Mouse (Mus musculus) lung, embryonic 14.5 days (tissue): ENCODE measurements around the gene Smarca1. TPM values are rescaled to one million over a fixed set of nuclear protein-coding genes. Genes with fewer than 3 reads are reported as not detected.

ENCODE experiments used
- ATAC-seq: fragments of 200-750 bp; cut with Nextera tagmentation; 2 replicates; pipeline ENCODE4 v1.8.0; 2017; ENCODE audit warnings: mild to moderate bottlenecking, moderate TSS enrichment, moderate library complexity; ENCODE audit not compliant: insufficient read depth
- DNase-seq: peaks from one replicate; pipeline ENCODE4 v3.0.0-alpha.2; 2015
- H3K27ac ChIP-seq: fragments of 300-500 bp; sonication (generic); 2 replicates; pipeline ENCODE4 v1.5.1; 2014; ENCODE audit warnings: low read depth, mild to moderate bottlenecking, moderate library complexity
- H3K27me3 ChIP-seq: fragments of 300-500 bp; sonication (generic); 2 replicates; pipeline ENCODE4 v1.6.1; 2014; ENCODE audit warnings: low read length, control low read depth; ENCODE audit not compliant: insufficient read depth
- H3K36me3 ChIP-seq: fragments of 300-500 bp; sonication (generic); 2 replicates; pipeline ENCODE4 v1.6.1; 2014; ENCODE audit warnings: control low read depth; ENCODE audit not compliant: insufficient read depth
- H3K4me1 ChIP-seq: fragments of 300-500 bp; sonication (generic); 2 replicates; pipeline ENCODE4 v1.6.1; 2014; ENCODE audit warnings: antibody characterized with exemption, control low read depth; ENCODE audit not compliant: insufficient read depth
- H3K4me2 ChIP-seq: fragments of 300-500 bp; sonication (generic); 2 replicates; pipeline ENCODE4 v1.6.1; 2014; ENCODE audit warnings: mild to moderate bottlenecking
- H3K4me3 ChIP-seq: fragments of 300-500 bp; sonication (generic); 2 replicates; pipeline ENCODE4 v1.5.1; 2014; ENCODE audit warnings: low read depth, low read length
- H3K9ac ChIP-seq: fragments of 300-500 bp; sonication (generic); 2 replicates; pipeline ENCODE4 v1.6.1; 2014
- H3K9me3 ChIP-seq: fragments of 300-500 bp; sonication (generic); 2 replicates; pipeline ENCODE4 v1.6.1; 2016; ENCODE audit warnings: low read depth, low read length, control low read depth
- CTCF ChIP-seq: IDR thresholded peaks from 2 replicates; pipeline ENCODE4 v1.5.1; 2016; ENCODE audit warnings: antibody characterized with exemption, low read depth
- WGBS: fragments of 180-500 bp; shearing (Covaris S2); extraction: QIAGEN DNeasy Blood & Tissue Kit; methylation state at CpG from one replicate; pipeline ENCODE4 v1.1.7; 2014; 5-methylcytosine and 5-hydroxymethylcytosine counted together
- polyA plus RNA-seq: library from polyadenylated mRNA; unstranded; fragments of >200 nt; fragmentation: Nextera tagmentation; extraction: Ambion mirVana; gene quantifications from 2 replicates; pipeline ENCODE4 v1.2.1, GENCODE M21; 2014

Gene Smarca1
- polyA plus RNA-seq, 1 experiment from 2014 or later = 29.9 TPM

DNA sequence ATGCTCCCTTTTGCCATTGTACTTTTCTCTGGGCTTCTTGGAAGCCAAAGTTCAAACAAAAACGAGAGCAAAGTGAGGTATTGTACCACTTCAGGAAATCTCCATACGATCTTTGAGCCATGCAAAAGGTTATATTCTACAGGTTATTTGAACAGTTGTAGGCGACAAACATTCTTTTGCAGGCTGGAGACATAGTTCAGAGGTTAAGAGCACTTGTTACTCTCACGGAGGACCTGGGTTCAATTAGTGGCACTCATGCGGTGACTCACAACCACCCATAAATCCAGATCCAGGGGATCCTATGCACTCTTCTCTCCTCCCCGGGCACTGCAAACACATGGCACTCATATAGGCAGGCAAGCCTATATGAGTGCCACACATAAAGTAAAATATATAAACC, 10.0 kb downstream of the Smarca1 start:
- WGBS = 69% methylated on average over 6 of the region's 6 CpGs
- H3K4me2 ChIP-seq = no peak overlapping the region
- ATAC-seq (no peak), DNase-seq (peak; percentile 4)
- H3K4me3 ChIP-seq = no peak overlapping the region
- no peak overlapping the region for H3K9ac ChIP-seq
- H3K4me1 ChIP-seq = no peaks in the 10 kb centered on the region
- H3K9me3 ChIP-seq = no peaks in the 10 kb centered on the region
- H3K36me3 ChIP-seq = 0 out of 2 replicates have a peak, but pooled peaks cover 3% of the 10 kb centered on the region
- H3K27ac ChIP-seq = no peak overlapping the region
- no peaks in the 10 kb centered on the region for H3K27me3 ChIP-seq
- TF ChIP-seq CTCF = no peak

DNA sequence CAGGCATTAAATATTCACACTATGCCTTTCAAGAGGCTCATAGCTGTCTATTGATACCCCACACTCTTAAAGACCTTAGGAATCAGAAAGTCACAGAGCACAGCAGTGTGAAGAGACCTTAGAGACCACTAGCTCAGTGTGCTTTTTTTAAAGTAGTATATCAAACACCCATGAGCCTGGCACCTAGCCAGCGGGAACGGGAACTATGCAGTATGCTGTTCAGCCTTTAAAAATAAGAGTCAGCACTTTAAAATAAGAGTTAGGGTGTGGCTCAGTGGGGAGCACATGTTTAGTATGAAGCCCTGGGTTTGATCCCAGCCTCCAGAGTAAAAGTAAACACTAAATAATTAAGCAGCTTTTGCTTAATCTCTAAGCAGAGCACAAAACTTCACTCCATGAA, 12.7 kb downstream of the Smarca1 start:
- Histone ChIP-seq H3K36me3 (0 out of 2 replicates have a peak, but pooled peaks cover 3% of the 10 kb centered on the region), H3K27me3 (no peaks in the 10 kb centered on the region), H3K4me1 (no peaks in the 10 kb centered on the region), H3K9me3 (no peaks in the 10 kb centered on the region), H3K27ac (no peak overlapping the region), H3K4me2 (no peak overlapping the region), H3K4me3 (no peak overlapping the region), H3K9ac (no peak overlapping the region)
- ATAC-seq (peak; percentile 80; the same call in 1 of the 2 replicates), DNase-seq (peak; percentile 86)
- TF ChIP-seq CTCF = no peak
- WGBS = 12% methylated on average over 2 of the region's 2 CpGs

DNA sequence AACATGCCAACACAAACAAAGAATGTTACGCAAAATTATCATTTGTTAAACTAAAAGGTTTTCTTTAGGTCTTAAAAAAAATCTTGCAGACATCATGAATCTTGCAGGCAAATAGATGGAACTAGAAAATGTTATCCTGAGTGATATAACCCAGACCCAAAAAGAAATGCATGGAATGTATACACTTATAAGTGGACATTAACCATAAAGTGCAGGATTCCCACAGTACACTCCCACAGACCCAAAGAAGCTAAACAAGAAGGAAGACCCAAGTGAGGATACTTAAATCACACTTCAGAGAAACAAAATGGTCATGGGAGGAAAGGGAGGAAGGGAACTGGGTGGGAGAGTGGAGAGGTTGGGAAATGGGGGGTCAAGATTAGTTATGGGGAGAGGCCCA, 34.2 kb downstream of the Smarca1 start:
- Histone ChIP-seq H3K27me3 (no peaks in the 10 kb centered on the region), H3K4me1 (no peaks in the 10 kb centered on the region), H3K9me3 (no peaks in the 10 kb centered on the region), H3K4me3 (no peak overlapping the region), H3K4me2 (no peak overlapping the region), H3K27ac (no peak overlapping the region), H3K36me3 (no peaks in the 10 kb centered on the region), H3K9ac (no peak overlapping the region)
- no peak for TF ChIP-seq CTCF
- 81% methylated on average over 1 of the region's 1 CpGs for WGBS
- DNase-seq (no peak), ATAC-seq (no peak)

DNA sequence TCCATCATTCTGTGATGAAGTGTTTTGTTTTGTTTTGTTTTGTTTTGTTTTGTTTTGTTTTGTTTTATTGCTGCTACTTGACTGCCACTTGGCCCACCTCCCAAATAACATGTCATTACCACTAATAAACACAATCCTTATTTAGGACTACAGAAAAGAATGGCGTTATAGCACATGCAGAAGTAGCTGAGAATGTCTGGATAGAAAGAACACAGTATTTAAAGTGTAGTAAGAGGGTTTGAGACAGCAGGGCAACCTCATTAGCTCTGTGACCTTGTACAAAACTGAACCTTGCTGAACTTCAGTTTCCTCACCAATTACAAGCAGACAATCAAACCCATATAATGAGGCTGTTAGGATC, 57.0 kb downstream of the Smarca1 start:
- Histone ChIP-seq H3K4me3 (no peak overlapping the region), H3K4me2 (no peak overlapping the region), H3K36me3 (no peaks in the 10 kb centered on the region), H3K9ac (no peak overlapping the region), H3K27me3 (no peaks in the 10 kb centered on the region), H3K4me1 (no peaks in the 10 kb centered on the region), H3K27ac (no peak overlapping the region), H3K9me3 (no peaks in the 10 kb centered on the region)
- ATAC-seq = peak; percentile 66
- no peak for TF ChIP-seq CTCF
- 38% methylated on average over 1 of the region's 1 CpGs for WGBS
- DNase-seq = no peak

DNA sequence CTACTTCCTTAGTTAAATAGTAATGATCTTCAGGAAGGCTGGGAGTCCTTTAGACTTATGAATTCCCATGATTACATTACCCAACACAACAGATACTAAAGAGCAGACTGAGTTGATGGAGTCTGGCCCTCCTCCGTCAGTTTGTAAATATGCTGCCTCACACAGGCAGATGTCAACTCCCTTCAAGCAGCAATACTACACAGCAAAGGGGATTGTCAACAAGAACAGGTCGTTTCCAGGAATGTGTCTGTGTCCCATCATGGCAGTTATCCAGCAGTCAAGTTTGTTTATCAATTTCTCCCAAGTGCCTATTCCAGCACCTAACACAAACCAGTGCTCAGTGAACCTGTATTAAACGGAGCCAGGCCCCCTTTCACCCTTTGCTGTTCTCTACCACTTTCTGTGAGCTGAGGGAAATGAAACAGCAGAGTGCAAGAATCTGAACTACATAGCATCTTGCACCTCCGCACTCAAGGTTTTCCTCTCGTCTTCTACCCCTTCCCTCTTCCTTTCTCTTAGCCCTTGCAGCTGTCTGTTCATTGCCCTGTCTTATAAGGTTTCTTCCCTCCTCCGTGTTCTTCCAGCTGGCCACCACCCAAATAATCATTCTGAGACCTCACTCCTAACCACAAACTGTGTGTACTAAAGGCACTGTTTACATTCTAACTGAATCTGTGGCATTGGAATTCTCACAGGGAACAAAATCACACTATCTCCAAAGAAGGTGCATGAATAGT, 57.5 kb downstream of the Smarca1 start:
- DNase-seq (peak; percentile 61), ATAC-seq (peak; percentile 76)
- Histone ChIP-seq H3K4me1 (no peaks in the 10 kb centered on the region), H3K36me3 (no peaks in the 10 kb centered on the region), H3K4me3 (no peak overlapping the region), H3K27ac (no peak overlapping the region), H3K4me2 (no peak overlapping the region), H3K9ac (no peak overlapping the region), H3K9me3 (no peaks in the 10 kb centered on the region), H3K27me3 (no peaks in the 10 kb centered on the region)
- 49% methylated on average over 6 of the region's 6 CpGs for WGBS
- TF ChIP-seq CTCF = no peak

DNA sequence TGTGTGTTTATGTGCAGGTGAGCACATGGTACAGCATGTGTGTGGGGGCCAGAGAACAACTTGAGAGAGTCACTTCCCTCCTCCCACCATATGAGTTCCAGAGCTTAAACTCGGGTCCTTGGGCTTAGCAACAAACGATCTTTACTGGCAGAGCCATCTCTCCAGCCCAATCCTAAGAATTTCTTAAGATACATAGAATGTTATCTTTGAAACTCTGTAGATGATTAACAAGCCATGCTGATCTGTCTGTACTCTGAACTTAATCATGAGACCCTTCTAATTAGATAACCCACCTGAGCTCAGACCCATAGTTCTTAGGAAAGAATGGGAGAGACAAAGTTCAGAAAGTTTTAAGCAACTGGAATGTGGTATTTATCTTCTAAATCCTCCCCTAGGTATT, 59.3 kb downstream of the Smarca1 start:
- no peak overlapping the region for H3K4me3 ChIP-seq
- no peaks in the 10 kb centered on the region for H3K4me1 ChIP-seq
- H3K4me2 ChIP-seq = no peak overlapping the region
- no peak for TF ChIP-seq CTCF
- H3K27me3 ChIP-seq = no peaks in the 10 kb centered on the region
- H3K36me3 ChIP-seq = no peaks in the 10 kb centered on the region
- no peak overlapping the region for H3K9ac ChIP-seq
- no peak for ATAC-seq
- no peak for DNase-seq
- H3K9me3 ChIP-seq = no peaks in the 10 kb centered on the region
- no peak overlapping the region for H3K27ac ChIP-seq
- 76% methylated on average over 2 of the region's 2 CpGs for WGBS

DNA sequence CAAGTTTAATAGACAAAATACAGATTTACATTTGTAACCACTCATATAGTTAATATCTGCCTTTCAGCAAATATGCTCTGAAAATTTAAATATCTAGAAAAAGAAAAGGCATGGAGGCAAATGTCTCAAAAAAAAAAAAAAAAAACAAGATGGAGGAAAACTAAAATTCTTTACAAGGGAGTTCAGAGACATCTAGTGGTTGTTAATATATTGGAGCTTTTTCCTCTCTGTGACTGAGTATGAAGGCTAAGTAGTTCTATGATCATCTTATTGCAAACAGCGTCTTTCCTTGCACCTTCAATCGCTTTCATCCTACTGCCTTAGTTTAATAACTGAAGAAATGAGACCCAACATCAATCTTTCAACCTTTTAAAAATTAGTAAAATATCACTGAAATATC, 72.2 kb downstream of the Smarca1 start:
- WGBS = 56% methylated on average over 2 of the region's 2 CpGs
- no peak for ATAC-seq
- TF ChIP-seq CTCF = no peak
- H3K4me1 ChIP-seq = no peaks in the 10 kb centered on the region
- H3K4me2 ChIP-seq = no peak overlapping the region
- DNase-seq = peak; percentile 51
- H3K27ac ChIP-seq = no peak overlapping the region
- no peak overlapping the region for H3K9ac ChIP-seq
- H3K27me3 ChIP-seq = no peaks in the 10 kb centered on the region
- no peaks in the 10 kb centered on the region for H3K36me3 ChIP-seq
- no peaks in the 10 kb centered on the region for H3K9me3 ChIP-seq
- H3K4me3 ChIP-seq = no peak overlapping the region

DNA sequence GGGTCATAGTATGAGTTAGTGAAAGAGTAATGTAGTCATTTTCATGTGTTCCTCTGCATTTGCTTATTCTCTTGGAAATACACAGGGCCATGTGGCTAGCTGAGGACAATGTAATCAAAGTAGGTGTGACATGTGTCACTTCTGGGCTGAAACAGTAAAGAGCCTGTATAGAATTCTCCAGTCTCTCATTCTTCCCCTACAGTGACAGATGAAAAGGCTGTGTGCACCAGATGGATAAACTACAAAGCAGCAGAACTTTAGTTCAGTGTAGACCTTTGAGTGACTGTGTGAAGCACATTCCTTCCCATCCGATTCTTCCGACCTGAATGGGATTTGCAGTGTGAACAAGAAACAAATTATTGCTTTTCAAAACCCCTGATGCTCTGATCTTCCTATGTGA, 84.1 kb downstream of the Smarca1 start:
- H3K4me2 ChIP-seq = no peak overlapping the region
- no peaks in the 10 kb centered on the region for H3K27me3 ChIP-seq
- no peaks in the 10 kb centered on the region for H3K36me3 ChIP-seq
- no peak for TF ChIP-seq CTCF
- H3K27ac ChIP-seq = no peak overlapping the region
- no peak for ATAC-seq
- no peak overlapping the region for H3K9ac ChIP-seq
- H3K4me3 ChIP-seq = no peak overlapping the region
- H3K9me3 ChIP-seq = no peaks in the 10 kb centered on the region
- no peaks in the 10 kb centered on the region for H3K4me1 ChIP-seq
- WGBS = 78% methylated on average over 2 of the region's 2 CpGs
- DNase-seq = no peak
